Mouse (Mus musculus) embryonic facial prominence, embryonic 10.5 days (tissue): ENCODE measurements at regions not wholly inside any gene's neighbourhood (a gene's known extent, or its start where the extent isn't known, plus 50 kb on each side); places are given as distances from the start of the nearest gene placed in this dataset. TPM values are rescaled to one million over a fixed set of nuclear protein-coding genes. Genes with fewer than 3 reads are reported as not detected.

Experiments
- DNase-seq: peaks from one replicate; pipeline ENCODE4 v3.0.0-alpha.2; 2017; ENCODE audit warnings: low spot score
- H3K27ac ChIP-seq: fragments of 300-500 bp; sonication (generic); replicated peaks from 2 replicates; pipeline ENCODE4 v1.5.1; 2016; ENCODE audit warnings: mild to moderate bottlenecking
- H3K27me3 ChIP-seq: fragments of 300-500 bp; sonication (generic); replicated peaks from 2 replicates; pipeline ENCODE4 v1.6.1; 2016; ENCODE audit warnings: low read depth, mild to moderate bottlenecking; ENCODE audit not compliant: poor library complexity, severe bottlenecking
- H3K36me3 ChIP-seq: fragments of 300-500 bp; sonication (generic); replicated peaks from 2 replicates; pipeline ENCODE4 v1.6.1; 2016; ENCODE audit warnings: mild to moderate bottlenecking, moderate library complexity
- H3K4me1 ChIP-seq: fragments of 300-500 bp; sonication (generic); 2 replicates; pipeline ENCODE4 v1.6.1; 2016
- H3K4me3 ChIP-seq: fragments of 300-500 bp; sonication (generic); 2 replicates; pipeline ENCODE4 v1.5.1; 2016; ENCODE audit warnings: mild to moderate bottlenecking, moderate library complexity
- H3K9me3 ChIP-seq: fragments of 300-500 bp; sonication (generic); 2 replicates; pipeline ENCODE4 v1.6.1; 2016; ENCODE audit warnings: mild to moderate bottlenecking
- WGBS: fragments of 180-500 bp; shearing (Covaris S2); methylation state at CpG from one replicate; pipeline ENCODE4 v1.1.7; 2016; 5-methylcytosine and 5-hydroxymethylcytosine counted together
- microRNA-seq: library from miRNA; unstranded; fragments of <30 nt; microRNA quantifications from one replicate; pipeline ENCODE4, GENCODE M21; 2017

- no peak for DNase-seq
- Histone ChIP-seq H3K27ac (peak overlapping the region; percentile 73), H3K27me3 (no peaks in the 10 kb centered on the region), H3K36me3 (no peaks in the 10 kb centered on the region), H3K4me3 (peak overlapping the region; percentile 32), H3K4me1 (peaks cover 15% of the 10 kb centered on the region), H3K9me3 (no peaks in the 10 kb centered on the region)
- 14% methylated on average over 8 of the region's 8 CpGs for WGBS
These were observed 512.8 kb upstream of the Mms22l start for GRCm38 (mm10) chr4:23983452-23983805.

DNA sequence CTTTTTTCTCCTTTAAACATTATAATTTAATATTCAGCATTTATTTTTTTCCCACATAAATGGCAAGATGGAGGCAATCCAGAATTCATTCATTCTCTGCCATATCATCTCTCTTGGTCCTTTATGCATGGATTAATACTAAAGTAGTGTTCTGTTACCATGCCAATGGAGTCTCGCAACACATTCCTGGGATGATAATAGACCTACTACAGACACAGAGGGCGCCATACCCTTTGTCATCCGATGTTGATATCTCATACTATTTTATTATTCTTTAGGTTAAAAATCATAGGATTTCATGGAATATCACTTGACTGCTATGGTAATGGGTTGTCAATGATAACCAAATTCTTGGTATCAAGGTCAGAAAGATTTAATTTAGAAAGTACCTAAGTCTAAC is 512.2 kb upstream of the Mms22l start:
- WGBS: 84% methylated on average over 3 of the region's 3 CpGs

DNA sequence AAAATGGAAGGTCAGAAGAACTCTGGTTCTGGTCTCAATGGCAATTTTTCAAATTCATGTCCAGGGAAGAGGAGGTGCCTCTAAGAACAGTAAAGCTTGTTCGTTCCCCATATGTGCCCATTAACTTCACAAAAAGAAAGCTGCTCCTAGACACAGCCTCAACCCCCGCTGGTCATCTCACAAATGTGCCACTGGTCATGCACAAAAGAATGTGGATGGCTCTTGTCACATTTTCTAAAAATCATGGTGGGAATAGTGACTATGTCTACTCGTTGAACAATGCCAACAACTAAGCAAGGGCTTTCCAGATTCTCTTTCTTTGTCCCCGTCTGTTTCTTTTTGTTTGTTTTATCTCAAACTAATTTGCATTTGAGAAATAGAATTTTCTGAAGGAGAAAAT is 510.3 kb upstream of the Mms22l start:
- no peak overlapping the region for H3K27ac ChIP-seq
- H3K4me1 ChIP-seq: peaks cover 15% of the 10 kb centered on the region
- no peak for DNase-seq

More for the DNA sequence above, 512.2 kb upstream of the Mms22l start:
- DNase-seq: no peak
- H3K27ac ChIP-seq: no peak overlapping the region
- H3K4me1 ChIP-seq: peaks cover 15% of the 10 kb centered on the region
- no peak overlapping the region for H3K4me3 ChIP-seq
- no peaks in the 10 kb centered on the region for H3K27me3 ChIP-seq
- H3K9me3 ChIP-seq: no peaks in the 10 kb centered on the region
- no peaks in the 10 kb centered on the region for H3K36me3 ChIP-seq

DNA sequence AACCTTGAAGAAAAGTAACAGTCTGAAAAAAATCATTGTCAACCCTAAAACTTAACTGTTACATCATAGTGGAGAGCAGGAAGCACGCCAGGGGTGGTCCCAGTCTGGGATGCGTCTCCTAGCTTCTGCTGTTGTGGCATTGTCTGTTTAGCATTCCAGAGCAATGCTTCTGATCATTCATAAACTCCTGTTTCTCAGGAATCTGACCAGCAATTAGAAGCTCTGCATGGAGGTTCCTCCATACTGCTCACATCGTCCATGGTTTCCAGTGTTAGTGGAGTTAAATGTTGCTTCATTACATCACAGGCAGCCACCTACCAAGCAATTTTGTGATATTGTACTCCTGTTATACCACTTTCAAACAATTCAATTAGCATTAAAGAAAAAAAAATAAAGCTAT is 502.4 kb upstream of the Mms22l start:
- Histone ChIP-seq H3K27me3 (no peaks in the 10 kb centered on the region), H3K4me3 (no peak overlapping the region), H3K4me1 (0 out of 2 replicates have a peak, but pooled peaks cover 2% of the 10 kb centered on the region), H3K9me3 (no peaks in the 10 kb centered on the region), H3K36me3 (no peaks in the 10 kb centered on the region), H3K27ac (no peak overlapping the region)
- WGBS: 57% methylated on average over 3 of the region's 3 CpGs
- no peak for DNase-seq

More for the DNA sequence above, 510.3 kb upstream of the Mms22l start:
- H3K36me3 ChIP-seq: no peaks in the 10 kb centered on the region
- 68% methylated on average over 4 of the region's 4 CpGs for WGBS
- no peaks in the 10 kb centered on the region for H3K9me3 ChIP-seq
- no peak overlapping the region for H3K4me3 ChIP-seq
- H3K27me3 ChIP-seq: no peaks in the 10 kb centered on the region

- H3K9me3 ChIP-seq: no peaks in the 10 kb centered on the region
- no peak overlapping the region for H3K4me3 ChIP-seq
- H3K36me3 ChIP-seq: no peaks in the 10 kb centered on the region
- H3K27me3 ChIP-seq: no peaks in the 10 kb centered on the region
- H3K4me1 ChIP-seq: 0 out of 2 replicates have a peak, but pooled peaks cover 2% of the 10 kb centered on the region
- no peak overlapping the region for H3K27ac ChIP-seq
- no peak for DNase-seq
- 46% methylated on average over 4 of the region's 4 CpGs for WGBS
These were observed 501.8 kb upstream of the Mms22l start for GRCm38 (mm10) chr4:23994261-23994965.

DNA sequence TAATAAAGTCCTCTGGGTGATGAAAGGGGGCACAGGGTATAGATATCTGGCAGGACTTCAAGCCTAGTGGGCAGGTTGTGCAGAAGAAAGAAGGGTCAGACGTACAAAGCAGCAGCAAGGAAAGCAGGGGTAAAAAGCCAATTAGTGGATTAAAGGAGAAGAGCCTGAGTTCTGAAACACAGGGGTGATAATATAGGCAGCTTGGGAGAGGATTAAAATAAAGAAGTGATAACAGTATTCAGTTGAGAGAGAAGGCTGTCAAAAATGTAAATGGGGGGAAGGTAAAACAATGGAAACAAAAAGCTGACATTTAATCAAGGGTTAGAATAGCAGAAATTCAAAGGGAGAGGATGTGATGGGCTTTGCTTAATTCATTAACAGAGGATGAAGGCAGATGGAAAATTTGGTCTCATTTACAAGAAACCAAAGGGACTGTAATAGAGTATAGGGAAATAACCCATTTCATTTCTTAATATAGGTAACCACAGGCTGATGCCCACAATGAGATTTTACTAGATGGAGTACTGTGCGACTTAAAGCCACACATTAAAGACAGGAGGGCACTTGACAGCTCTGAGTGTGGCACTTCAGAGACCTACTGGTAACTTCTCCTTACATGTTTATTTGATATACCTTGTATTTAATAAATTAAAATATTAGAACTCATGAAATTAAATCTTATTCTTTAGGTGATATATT is 489.8 kb upstream of the Mms22l start:
- H3K9me3 ChIP-seq: no peaks in the 10 kb centered on the region
- 47% methylated on average over 2 of the region's 2 CpGs for WGBS
- H3K36me3 ChIP-seq: no peaks in the 10 kb centered on the region

GRCm38 (mm10) chr4:24019178-24020104 is 476.8 kb upstream of the Mms22l start:
- H3K4me3 ChIP-seq: no peak overlapping the region
- H3K27ac ChIP-seq: no peak overlapping the region
- no peak for DNase-seq
- no peaks in the 10 kb centered on the region for H3K36me3 ChIP-seq
- H3K4me1 ChIP-seq: no peaks in the 10 kb centered on the region; the same call in 1 of the 2 replicates
- no peaks in the 10 kb centered on the region for H3K9me3 ChIP-seq
- no peaks in the 10 kb centered on the region for H3K27me3 ChIP-seq
- 74% methylated on average over 11 of the region's 11 CpGs for WGBS

More for the DNA sequence above, 489.8 kb upstream of the Mms22l start:
- Histone ChIP-seq H3K4me3 (no peak overlapping the region), H3K4me1 (no peaks in the 10 kb centered on the region), H3K27ac (no peak overlapping the region), H3K27me3 (no peaks in the 10 kb centered on the region)
- no peak for DNase-seq

Small RNA genes in the stretch of these regions (microRNA-seq; reads per million reads assigned to microRNA genes)
- gene Gm25978: not detected
